Mouse (Mus musculus) bone marrow macrophage, adult 2 months (primary cell): ENCODE results near the gene Ccdc106.

ENCODE experiments used
- CTCF ChIP-seq: IDR thresholded peaks from 2 replicates; pipeline ENCODE4 v1.5.1; 2012; ENCODE audit warnings: low read depth, mild to moderate bottlenecking, low read length, moderate library complexity
- POLR2A ChIP-seq: IDR thresholded peaks from 2 replicates; pipeline ENCODE4 v1.6.1; 2012; ENCODE audit warnings: mild to moderate bottlenecking, low read depth, low read length, borderline replicate concordance

DNA sequence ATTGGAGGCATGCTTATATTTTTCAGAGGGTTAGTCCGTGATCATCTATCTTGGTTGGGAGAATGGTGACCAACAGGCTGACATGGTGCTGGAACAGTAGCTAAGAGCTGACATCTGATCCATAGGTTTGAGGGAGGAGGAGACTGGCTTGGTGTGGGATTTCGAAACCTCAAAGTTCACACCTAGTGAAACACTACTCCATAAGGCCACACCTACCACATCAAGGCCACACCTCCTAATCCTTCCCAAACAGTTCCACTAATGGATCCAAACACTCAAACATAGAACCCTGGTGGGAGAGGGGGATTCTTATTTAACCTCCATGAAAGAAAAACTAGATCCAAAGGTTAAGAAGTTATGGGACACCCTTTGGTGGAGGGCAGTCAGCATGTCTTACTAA, 3.4 kb upstream of the Ccdc106 start:
- TF ChIP-seq POLR2A, result no peak
- no peak for TF ChIP-seq CTCF
